Mouse (Mus musculus) heart, adult 11 months (tissue): ENCODE measurements around the gene Tmem199.
"Not testable (repeated sequence)": the region's sequence is repeated elsewhere in the genome, so short reads cannot be mapped to it uniquely, and the experiment has no call there.

ENCODE experiments used
- DNase-seq: peaks from one replicate; pipeline ENCODE4 v3.0.0; 2022

The Tmem199 gene

DNA sequence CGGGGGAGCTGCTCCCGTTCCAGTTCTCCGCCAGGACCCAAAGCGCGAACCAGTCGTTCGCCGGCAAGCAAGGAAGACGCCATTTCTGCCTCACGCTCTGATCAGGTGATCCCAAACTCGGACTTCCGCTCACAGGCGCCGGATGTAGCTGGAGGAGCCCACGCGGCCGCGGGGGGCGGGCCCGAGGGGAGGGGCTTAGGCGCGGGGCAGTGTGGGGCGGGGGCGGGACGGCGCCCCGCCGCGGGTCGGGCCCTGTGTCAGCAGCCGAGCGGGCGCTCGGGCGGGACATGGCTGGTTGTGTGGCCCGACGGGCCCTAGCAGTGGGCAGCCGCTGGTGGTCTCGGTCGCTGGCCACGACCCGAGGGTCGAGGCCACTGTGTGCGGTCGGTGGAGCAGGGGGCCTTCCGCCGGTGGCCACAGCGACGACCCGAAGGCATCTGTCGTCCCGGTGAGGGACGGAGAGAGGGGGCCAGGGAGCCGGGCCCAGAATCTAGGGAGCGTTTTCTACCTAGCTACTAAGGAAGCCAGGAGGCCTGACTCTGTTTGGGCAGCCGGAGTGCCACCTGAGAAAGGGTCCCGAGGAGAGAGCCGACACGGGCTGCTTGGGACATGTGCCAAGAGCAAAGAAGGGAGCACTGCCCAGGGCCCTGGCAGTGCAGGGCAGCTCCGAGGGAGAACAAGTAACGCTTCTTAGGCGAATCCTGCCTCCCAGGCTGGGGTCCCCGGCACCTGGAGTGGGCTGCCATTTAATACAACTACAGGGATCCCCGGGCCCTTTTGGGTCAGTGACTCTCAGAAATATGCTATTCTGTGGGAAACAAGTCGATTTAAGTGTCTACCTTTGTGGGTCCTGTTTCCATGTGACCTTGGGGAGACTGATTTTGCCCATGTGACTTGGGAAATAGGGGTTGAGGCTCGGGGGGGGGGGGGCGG is at the start of gene Tmem199, which contains the start of gene Poldip2:
TSS of gene Tmem199 (minus strand) at position 148 of the 933 bp plus-strand sequence.
TSS of gene Poldip2 (plus strand) at position 169 of the 933 bp plus-strand sequence.
- peak; percentile 99 for DNase-seq

DNA sequence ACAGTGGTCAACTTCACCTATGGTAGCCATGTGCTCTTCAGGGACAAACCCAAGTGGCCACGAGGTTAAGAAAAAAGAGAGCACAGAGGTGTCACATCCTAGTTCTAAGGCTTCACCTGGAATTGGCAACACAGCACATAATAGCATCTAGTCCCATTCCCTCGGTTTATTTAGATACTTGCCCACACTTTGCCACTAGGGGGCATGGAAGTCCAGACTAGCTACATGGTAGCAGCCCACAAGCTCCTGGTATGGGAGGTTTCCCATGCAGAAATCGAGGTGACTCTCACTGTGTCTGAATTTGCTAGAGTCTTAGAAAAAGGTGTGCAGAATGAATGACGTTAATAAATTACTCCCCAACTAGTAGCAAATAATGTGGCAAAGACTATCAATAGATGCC is 48.5 kb upstream of the Tmem199 start:
- peak; percentile 95 for DNase-seq

DNA sequence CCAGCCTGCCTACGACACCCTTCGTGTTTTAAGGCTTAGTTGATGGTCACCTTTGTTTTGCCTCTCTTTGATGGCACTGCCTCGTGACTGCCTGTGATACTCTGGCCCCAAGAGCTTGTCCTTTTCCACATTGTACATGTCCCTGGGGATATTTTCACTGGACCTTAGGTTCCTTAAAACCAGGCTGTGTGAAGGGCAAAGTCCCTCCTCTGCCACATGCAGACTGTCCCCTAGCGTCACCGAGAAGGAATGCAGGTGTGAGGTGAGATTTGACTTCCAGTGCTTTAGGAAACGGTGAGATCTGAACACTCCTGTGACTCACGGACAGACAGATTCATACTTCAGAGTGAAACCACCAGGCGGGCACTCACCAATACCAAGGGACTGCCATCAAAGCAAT is 45.3 kb upstream of the Tmem199 start:
- DNase-seq, result no peak

DNA sequence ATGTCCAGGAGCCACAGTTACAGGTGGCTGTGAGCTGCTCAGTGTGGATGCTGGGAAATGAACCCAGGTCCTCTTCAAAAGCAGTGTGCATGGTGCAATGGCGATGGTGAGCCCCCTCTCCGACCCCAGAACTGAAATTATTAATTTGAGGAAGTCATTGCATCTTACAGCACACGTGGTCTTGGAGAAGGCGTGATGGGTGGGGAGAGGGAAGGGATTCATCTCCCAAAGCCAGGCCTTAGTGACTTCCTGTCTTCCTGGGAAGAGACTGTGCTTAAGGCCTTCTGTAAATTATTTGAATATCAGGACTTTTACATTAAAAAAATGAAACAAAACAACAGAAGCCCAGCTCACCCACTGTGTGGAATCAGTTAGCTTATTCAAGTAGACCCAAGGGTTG is 44.1 kb upstream of the Tmem199 start:
- no peak for DNase-seq

DNA sequence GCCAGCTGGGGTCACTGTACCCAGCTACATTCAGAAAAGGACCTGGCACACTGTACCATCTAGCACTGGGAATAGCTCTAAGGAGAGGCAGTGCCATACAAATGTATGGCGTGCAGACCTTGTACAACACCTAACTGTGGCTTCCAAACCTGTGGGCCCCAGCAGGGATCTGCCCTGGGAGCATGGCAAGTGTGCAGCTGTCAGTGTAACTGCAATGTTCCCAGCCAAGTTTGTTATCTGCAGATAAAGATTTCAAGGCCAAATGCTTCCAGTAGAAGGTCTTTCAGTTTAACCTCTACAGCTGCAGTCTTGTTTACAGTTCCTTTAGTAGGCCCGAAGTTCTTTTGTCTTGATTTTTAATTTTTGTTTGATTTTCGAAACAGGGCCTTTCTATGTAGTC is 43.7 kb upstream of the Tmem199 start:
- DNase-seq, result no peak

DNA sequence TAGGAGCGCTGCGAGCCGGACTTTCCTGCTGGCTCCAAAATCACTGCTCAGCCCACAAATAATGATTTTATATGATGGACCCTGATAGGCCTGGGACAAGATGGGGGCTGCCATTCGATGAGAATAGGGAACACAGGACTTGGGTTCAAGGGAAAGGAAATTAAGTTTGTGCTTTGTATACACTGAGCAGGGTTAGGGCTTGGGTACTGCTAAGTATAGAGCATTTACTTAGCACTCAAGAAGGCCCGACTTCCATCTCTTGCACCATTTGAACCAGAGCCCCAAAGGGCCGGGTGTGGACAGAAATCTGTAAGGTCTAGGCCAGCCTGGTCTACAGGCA is 39.1 kb upstream of the Tmem199 start:
- DNase-seq, result no peak

DNA sequence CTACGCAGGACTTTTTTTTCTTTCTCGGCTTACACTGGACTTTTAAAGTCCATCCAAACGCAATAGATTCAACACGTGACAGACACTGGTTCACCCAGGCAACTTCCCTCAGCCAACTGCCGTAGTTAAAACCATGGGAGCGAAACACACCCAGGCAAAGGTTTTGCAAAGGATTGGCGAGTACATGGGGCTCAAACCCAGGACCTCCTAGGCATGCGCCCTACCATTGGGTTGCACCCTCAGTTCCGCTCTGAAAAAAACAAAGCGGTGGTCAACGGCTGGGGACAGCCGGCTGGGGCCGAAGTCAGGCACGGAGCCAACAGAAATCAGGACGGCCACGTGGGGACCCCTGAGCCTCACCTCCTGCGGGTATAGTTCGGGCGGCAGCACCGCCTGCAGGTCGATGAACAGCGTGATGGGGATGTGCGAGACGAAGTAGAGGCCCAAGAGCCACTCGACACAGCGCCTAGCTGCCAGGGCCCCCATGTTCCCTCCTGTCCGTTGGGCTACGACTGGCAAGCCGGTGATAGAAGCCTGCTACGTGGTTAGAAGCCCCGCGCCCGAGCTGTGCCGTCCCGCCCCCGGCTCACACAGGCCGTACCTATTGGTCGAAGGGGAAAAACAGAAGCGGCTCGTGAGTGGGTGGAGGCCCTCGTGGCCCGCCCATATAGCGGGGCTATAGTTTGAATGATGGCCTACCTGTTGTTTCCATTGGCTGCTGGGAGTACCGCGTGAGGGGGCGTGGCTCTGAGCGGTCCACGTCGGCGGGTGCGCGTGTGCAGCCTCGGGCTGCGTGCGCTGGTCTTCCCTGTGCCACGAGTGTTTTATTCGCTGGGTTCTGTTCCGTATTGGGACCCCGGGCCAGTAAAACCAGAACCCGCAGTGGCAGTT is 38.4 kb upstream of the Tmem199 start, which contains the start of gene Tmem97:
TSS of gene Tmem97 (minus strand) at position 610 of the 891 bp plus-strand sequence.
- peak; percentile 100 for DNase-seq

DNA sequence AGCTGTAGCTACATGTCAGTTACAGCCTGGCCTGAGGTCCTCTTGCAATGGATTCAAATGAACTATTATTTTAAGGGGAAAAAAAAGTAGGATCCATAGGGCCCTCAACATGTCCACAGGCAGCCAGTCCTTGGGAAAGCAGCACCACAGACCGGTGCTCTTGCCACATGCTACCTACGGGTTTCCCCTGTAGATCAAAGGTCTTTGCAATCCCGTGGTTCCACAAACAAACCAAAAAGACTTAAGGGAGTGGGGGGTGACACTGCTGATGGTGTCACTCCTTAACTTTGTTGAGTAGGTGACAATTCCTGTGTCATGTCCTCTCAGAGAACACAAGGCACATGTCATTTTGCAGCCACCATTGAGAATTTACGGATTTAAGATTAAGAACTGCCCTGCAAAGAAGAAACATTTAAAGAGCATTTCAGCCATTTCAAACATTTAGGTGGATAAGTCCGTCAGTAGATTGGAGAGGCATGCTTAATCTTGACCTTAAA is 37.6 kb upstream of the Tmem199 start:
- DNase-seq, result no peak

DNA sequence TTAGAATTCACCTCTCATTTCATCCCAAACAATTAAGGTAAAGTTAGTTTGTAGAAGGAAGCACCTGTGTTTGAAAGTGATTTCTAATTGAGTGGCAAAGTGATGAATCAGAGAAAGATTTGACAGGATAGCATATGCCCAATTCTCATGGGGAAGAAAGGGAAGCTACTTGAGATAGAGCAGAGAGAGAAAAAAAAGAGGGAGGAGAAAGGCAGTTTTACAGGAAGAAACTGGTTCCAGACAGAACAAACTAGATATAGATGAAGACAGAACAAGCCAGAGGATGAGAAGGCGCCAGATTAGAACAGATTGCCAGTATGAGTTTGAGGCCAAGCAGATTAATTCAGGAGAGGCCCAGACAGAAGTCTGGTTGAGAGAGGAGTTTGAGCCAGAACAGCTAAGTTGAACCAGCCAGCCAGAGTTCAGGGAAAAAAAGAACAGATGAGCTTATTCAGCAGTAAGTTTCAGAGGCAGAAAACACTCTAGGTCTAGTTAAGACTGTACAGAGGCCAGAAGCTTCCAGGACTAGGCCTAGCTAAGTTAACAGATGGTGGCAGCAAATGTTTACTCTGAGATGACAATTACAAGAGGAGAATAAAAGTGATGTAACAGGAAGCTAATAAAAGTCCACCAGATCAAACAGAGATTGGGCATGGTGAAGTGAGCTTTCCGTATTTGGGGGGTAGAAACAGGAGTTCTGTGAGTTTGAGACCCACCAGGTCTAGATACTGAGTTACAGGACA is 35.9 kb upstream of the Tmem199 start:
- no peak for DNase-seq

DNA sequence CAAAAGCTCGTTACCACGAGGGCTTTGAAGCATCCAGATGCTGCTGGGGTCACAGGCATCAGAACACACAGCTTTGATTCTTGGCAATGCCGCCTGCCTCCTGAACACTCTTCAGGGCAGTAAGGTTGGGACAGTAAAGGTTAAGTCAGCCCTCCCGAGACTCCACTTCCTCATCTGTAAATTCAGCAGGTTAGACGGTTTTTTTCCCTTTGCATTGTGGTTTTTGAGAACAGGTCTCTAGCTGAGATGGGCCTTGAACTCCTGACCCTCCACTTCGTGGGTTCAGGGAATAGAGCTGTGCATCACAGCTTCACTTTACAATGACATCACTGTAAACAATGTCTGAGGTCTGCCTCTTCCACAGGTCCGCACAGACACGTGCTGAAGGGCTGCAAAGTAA is 33.2 kb upstream of the Tmem199 start:
- DNase-seq, result no peak

DNA sequence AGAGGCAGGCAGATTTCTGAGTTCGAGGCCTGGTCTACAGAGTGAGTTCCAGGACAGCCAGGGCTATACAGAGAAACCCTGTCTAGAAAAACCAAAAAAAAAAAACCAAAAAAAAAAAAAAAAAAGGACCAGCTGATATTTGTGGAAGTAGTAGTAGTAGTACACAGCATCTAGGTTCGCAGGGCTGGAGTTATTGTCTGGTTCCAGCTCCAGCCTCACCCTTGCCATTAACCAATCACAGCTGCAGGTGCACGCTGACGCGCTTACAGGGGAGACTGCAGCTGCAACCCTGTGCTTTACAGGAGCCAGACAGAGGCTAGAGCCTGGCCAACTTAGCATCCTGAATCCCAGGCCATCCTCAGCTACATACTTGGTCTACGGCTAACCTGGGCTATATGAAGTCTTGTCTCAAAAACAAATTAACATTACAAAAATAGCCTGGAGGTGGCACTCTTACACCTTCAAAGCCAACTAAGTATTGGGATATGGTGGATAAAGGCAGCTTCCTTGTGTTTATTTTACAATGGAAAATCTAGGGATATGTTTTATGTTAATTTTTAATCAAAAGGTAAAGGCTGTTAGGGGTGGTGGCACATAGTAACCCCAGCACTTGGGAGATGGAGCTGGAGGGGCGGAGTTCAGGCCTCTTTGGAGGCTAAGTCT is 32.6 kb upstream of the Tmem199 start:
- DNase-seq, result no peak

DNA sequence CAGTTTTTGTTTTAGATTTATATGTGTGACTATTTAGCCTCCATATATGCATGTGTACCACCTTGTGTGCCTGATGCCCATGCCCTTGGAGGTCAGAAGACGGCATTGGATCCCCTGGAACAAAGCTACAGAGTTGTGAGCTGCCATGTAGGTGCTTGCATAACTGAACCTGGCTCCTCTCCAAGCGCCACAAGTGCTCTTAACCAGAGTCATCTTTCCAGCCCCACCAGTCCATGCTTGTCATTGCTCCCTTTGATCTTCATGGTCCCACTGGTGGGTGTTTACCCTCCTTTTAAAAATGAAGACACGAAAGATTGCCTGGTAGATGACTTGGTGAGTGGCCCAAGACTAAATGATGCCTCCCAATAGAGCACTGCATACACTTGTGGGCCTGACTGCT is 28.4 kb upstream of the Tmem199 start:
- DNase-seq, result peak; percentile 87

DNA sequence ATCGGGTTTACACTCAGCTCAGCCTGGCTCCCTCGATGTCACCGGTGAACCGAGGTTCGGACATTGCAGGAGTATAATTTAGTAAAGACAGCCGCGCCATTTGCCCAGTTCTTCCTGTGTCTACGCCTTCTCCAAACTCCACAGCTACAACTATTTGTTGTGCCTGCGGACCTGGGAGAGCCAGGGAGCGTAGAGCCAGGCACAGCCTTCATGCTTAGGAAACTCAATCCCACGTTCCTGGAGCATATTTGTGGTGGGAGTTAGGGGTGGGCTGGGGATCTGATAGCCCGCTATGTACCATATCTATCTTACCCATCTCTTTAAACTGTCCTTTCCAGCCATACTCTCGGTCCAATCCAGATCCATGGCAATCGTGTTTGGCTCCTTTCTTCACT is 24.7 kb upstream of the Tmem199 start:
- DNase-seq, result no peak

DNA sequence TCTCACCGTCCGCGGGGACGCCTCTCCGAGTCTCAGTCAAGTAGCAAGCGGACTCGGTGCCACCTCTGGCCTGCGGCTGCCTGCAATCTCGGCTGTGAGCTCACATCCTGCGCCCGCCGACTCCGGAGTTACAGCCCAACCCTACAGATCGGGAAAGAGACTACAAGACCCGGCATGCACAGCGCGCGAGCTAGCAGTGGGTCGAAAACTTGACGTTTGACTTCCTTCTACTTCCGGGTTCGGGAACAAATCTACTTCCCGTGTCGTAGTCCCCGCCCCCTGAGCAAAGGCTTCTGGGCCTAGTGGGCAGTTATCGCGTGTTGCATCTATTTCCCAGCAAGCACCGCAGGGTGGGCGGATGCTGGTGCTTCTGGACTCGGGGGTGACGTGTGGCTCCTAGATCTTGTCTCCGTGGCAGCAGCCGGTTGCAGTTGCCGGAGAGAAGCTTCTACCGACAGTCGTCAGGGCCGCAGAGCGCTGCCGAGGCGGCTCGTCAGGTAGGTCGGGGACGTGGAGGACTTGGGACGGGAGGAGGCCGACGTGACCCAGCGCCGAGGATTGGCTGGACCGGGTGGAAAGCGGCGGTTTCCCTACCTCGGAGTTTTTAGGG is 24.2 kb upstream of the Tmem199 start, which contains the start of the genes Tnfaip1 and Ift20:
TSS of gene Tnfaip1 (minus strand) at position 253 of the 610 bp plus-strand sequence.
TSS of gene Ift20 (plus strand) at position 282 of the 610 bp plus-strand sequence.
- DNase-seq, result peak; percentile 100

DNA sequence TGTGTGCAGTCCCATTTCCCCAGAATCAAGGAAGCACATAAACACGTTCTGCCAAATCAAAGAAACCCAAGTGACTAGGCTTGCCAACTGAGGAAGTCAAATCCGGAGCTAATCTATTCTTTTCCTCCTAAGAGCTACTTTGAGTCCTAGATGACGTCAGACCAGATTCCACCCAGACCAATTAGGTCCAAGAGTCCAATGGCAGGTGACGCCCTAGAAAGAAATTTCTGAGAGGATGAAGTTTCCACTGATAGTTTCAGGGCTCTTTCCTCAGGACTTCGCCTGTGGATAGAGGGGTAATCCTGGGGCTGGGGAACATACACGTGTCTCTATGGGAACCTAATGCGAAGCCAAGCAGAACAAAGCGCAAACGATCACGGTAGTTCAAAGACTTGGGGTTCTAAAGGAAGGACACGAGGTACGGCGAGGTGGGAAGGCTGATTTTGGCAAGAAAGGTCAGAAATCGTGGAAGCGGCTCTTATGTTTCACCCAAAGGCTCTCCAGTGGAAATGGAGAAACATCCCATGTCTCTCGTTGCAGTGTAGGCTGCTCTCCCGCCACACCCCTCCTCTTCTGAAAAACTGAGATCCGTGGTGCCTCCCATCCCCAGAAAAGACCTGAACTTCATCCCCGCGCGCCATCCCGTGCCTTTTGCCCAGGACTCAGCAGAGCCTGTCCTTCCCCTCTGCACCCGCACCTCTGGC is 23.6 kb upstream of the Tmem199 start:
- peak; percentile 98 for DNase-seq

DNA sequence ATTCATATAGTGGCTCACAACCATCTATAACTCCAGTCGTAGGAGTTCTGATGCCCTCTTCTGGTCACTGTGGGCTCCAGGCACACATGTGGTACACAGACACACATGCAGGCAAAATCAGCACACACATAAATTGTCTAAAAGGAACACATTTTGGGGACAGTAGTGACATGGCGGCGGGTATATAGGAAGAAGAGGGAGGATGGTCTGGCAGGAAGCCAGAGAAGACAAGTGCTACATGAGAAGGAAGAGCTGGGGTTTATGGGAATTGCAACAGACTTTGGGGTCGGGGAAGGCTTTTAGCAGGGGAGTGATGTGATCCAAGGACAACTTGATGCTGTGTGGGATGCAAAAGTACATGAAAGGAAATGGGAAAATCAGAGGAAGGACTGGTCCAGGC is 22.5 kb upstream of the Tmem199 start:
- DNase-seq, result peak; percentile 91

DNA sequence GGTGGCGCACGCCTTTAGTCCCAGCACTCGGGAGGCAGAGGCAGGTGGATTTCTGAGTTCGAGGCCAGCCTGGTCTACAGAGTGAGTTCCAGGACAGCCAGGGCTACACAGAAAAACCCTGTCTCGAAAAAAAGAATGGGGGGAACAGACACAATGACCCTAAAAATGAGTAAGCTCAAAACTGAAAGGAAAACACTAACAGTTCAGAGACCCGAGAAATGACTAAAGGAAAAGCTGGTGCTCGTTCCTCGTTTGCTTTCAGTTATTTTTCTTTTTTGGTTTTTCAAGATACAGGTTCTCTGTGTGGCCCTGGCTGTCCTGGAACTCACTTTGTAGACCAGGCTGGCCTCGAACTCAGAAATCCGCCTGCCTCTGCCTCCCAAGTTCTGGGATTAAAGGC is 19.5 kb upstream of the Tmem199 start:
- not testable (repeated sequence) for DNase-seq

DNA sequence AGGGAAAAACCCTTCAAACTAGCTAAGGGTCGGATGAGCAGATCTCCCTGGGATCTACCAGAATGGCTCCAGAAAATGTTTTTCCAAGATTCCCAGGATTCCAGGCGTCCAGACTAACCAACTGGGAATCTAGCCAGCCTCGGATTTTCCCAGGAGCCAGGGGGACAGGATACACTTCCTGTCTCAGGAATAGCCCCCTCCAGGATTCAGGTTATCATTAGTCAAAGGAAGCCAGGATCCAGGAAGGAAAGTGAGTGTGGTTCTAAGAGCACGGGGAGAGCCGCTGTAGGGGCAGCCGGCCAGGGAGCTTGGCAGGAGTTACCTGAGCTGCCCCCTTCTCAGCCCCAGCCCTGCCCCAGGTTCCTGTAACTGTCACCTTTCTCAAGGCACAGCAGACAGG is 19.1 kb upstream of the Tmem199 start:
- peak; percentile 98 for DNase-seq

DNA sequence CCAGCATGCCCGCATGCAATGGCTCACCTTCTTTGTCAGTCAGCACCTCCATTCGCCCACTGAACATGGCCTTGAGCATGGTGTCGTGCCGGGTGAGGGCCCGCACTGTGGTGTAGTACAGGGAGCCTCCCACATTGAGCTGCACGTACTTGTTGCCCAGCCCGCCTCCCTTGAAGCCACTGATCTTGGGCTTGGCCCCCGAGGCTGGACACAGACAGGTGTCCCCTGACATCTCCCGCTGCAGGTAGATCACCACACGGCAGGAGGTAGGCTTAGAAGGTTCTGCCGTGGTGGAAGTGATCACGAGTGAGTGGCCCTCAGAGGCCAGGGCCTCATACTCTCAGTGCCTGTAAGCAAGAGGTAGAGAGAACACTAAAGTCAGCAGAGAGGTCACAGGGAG is 18.0 kb upstream of the Tmem199 start:
- peak; percentile 91 for DNase-seq

DNA sequence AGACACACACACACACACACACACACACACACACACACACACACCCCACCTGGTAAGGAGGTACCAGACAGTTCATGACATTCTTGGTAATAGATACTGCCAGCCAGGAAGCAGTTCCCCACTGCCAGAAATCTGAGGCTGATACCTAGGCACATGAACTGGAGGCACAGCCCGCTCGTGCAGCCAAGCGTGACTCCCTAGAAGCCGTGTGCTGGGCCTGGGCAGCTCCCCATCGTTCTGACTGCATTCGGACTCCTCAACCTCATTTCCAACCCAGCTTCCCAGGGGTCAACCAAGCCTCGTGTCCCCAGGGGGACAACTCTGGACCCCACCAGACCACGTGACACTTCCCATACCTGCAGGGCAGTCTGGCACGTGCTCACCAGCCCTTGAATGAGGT is 16.7 kb upstream of the Tmem199 start:
- DNase-seq, result peak; percentile 77

DNA sequence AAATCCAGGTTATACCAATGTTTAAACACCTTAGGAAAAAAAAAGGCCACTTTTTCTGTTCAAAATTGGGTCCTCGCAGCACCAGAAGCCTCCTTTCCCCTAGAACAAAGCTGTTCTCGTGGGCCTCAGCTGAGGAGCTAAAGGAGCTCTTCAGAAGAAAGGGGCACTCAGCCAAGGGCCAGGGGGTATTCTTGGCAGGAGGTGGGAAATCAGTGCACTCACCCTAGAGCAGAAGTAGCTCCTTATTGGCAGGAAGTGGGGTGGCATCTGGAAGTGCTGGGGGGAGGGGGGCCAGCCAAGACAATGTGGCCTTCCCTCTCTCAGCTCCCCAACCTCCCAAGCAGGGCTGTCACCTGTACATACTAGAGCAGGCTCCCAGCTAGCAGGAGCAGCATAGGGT is 12.9 kb upstream of the Tmem199 start:
- DNase-seq, result no peak
